Comparison of ENCODE assay signal across 25 mouse cellular contexts in genomic region chr16:65820803-65821202, GRCm38 (mm10). TPM values are rescaled to one million over a fixed set of nuclear protein-coding genes. Genes with fewer than 3 reads are reported as not detected.
A peak's percentile ranks its signal among the peaks of the same experiment; 100 is the strongest.
DNase-seq lines count a peak whose midpoint lies in the region; ATAC-seq and TF ChIP-seq lines count a peak whose summit lies in the region.
"Had no signal": no experiment of that assay in that cellular context is flagged by ENCODE, and none has a peak within 500 bp of the region (broad histone marks: within the 10 kb centered on the region; RNA-seq: fewer than 3 reads in every experiment).

No protein-coding gene starts in this region.

- H3K9ac ChIP-seq in lung, embryonic 14.5 days, result no peak overlapping the region
- H3K9ac ChIP-seq in kidney, embryonic 16.5 days (replicated peaks; ENCODE audit: low read length), result no peak overlapping the region
- H3K9ac ChIP-seq: forebrain, embryonic 13.5 days; forebrain, postnatal 0 days; heart, embryonic 15.5 days; hindbrain, embryonic 13.5 days had no signal

- H3K27me3 ChIP-seq in lung, embryonic 14.5 days (ENCODE audit: insufficient read depth, low read length), result peaks cover 4% of the 10 kb centered on the region
- H3K27me3 ChIP-seq in C2C12 (ENCODE audit: control insufficient read depth, insufficient read depth, insufficient read length), result no peaks in the 10 kb centered on the region
- peaks cover 6% of the 10 kb centered on the region for H3K27me3 ChIP-seq in kidney, embryonic 16.5 days (ENCODE audit: insufficient read depth, low read length)

- no peak for TF ChIP-seq CTCF in lung, embryonic 14.5 days (IDR thresholded peaks at IDR 0.05; ENCODE audit: low read depth)
- no peak for TF ChIP-seq CTCF in lung, adult 2 months (IDR thresholded peaks at IDR 0.05; ENCODE audit: insufficient read depth, low read length)
- no peak for TF ChIP-seq CTCF in C2C12 (IDR thresholded peaks at IDR 0.05; ENCODE audit: control insufficient read depth, insufficient read depth, insufficient read length)
- no peak for TF ChIP-seq CTCF in embryonic fibroblast, embryonic 13.5 days (IDR thresholded peaks at IDR 0.05; ENCODE audit: borderline replicate concordance, insufficient read depth, low read length)

- H3ac ChIP-seq in C2C12 (ENCODE audit: control insufficient read depth, insufficient read length, low read depth), result no peak overlapping the region

- no peaks in the 10 kb centered on the region for H3K79me2 ChIP-seq in C2C12 (ENCODE audit: control insufficient read depth, insufficient read depth)

- no peak overlapping the region for H3K4me2 ChIP-seq in lung, embryonic 14.5 days
- no peak overlapping the region for H3K4me2 ChIP-seq in kidney, embryonic 16.5 days (replicated peaks; ENCODE audit: low read depth, low read length)
- H3K4me2 ChIP-seq: forebrain, embryonic 13.5 days; heart, embryonic 11.5 days; heart, embryonic 15.5 days; hindbrain, embryonic 13.5 days had no signal

- H3K27ac ChIP-seq in lung, embryonic 14.5 days (ENCODE audit: low read depth), result no peak overlapping the region
- peak overlapping the region; percentile 96 for H3K27ac ChIP-seq in embryonic fibroblast, embryonic 13.5 days (ENCODE audit: insufficient read depth, low read length)
- H3K27ac ChIP-seq in kidney, embryonic 16.5 days (ENCODE audit: low read length), result no peak overlapping the region
- H3K27ac ChIP-seq: forebrain, embryonic 13.5 days; heart, adult 2 months; heart, embryonic 15.5 days; hindbrain, embryonic 13.5 days; hindbrain, postnatal 0 days had no signal

- ATAC-seq in lung, embryonic 14.5 days (ENCODE audit: insufficient read depth), result no peak
- ATAC-seq in erythroid progenitor cell, adult 5-6 weeks (replicated peaks; ENCODE audit: low FRiP score, poor library complexity, severe bottlenecking), result no peak
- no peak for ATAC-seq in kidney, embryonic 16.5 days (ENCODE audit: low FRiP score, low TSS enrichment)
- ATAC-seq: forebrain, embryonic 13.5 days; forebrain, postnatal 0 days; hindbrain, postnatal 0 days had no signal

- WGBS in lung, embryonic 14.5 days, result 38% methylated on average over 2 of the region's 2 CpGs
- 59% methylated on average over 2 of the region's 2 CpGs for WGBS in lung, adult 2 months
- 55% methylated on average over 2 of the region's 2 CpGs for WGBS in kidney, embryonic 16.5 days

- H3K4me3 ChIP-seq in lung, embryonic 14.5 days (ENCODE audit: low read depth, low read length), result no peak overlapping the region
- H3K4me3 ChIP-seq in lung, adult 2 months (replicated peaks; ENCODE audit: extremely low read depth, low read depth, low read length), result no peak overlapping the region
- no peak overlapping the region for H3K4me3 ChIP-seq in C2C12 (ENCODE audit: insufficient read depth, poor library complexity, severe bottlenecking)
- H3K4me3 ChIP-seq in embryonic fibroblast, embryonic 13.5 days (ENCODE audit: insufficient read depth, low read length), result no peak overlapping the region
- no peak overlapping the region for H3K4me3 ChIP-seq in kidney, embryonic 16.5 days (ENCODE audit: low read length)
- H3K4me3 ChIP-seq: forebrain, embryonic 13.5 days; heart, adult 2 months; heart, embryonic 15.5 days; hindbrain, embryonic 13.5 days had no signal

- DNase-seq in lung, embryonic 14.5 days, result peak; percentile 46
- no peak for DNase-seq in lung, adult 2 months
- DNase-seq in 3T3-L1 (ENCODE audit: low read depth, low spot score), result peak; percentile 49
- DNase-seq in kidney, adult 9 months, result no peak
- DNase-seq: adrenal gland, adult 2 months; adrenal gland, postnatal 25 days; B cell, adult 2 months; cerebellum, adult 18-20 months; cerebellum, adult 9-11 months; cerebellum, postnatal 36 days; forebrain, postnatal 0 days; gastrocnemius, postnatal 10 days; heart, adult 2 months; heart, postnatal 14 days had no signal

- no peak for TF ChIP-seq POLR2A in lung, adult 2 months (IDR thresholded peaks at IDR 0.05; ENCODE audit: borderline replicate concordance, extremely low read depth, low read depth, low read length)
- TF ChIP-seq POLR2A in embryonic fibroblast, embryonic 13.5 days (IDR thresholded peaks at IDR 0.05; ENCODE audit: low read depth, low read length), result no peak

- H3K4me1 ChIP-seq in lung, embryonic 14.5 days (ENCODE audit: insufficient read depth), result 0 out of 2 replicates have a peak, but pooled peaks cover 3% of the 10 kb centered on the region
- H3K4me1 ChIP-seq in lung, adult 2 months (ENCODE audit: control insufficient read depth, insufficient read depth, low read length), result no peaks in the 10 kb centered on the region
- peaks cover 18% of the 10 kb centered on the region for H3K4me1 ChIP-seq in embryonic fibroblast, embryonic 13.5 days (ENCODE audit: control insufficient read depth, insufficient read depth, low read length)
- H3K4me1 ChIP-seq in kidney, embryonic 16.5 days (ENCODE audit: insufficient read depth, low read length), result 0 out of 2 replicates have a peak, but pooled peaks cover under 1% of the 10 kb centered on the region
- H3K4me1 ChIP-seq: heart, embryonic 15.5 days had no signal

- no peaks in the 10 kb centered on the region for H3K9me3 ChIP-seq in lung, embryonic 14.5 days (ENCODE audit: low read depth, low read length)
- no peaks in the 10 kb centered on the region for H3K9me3 ChIP-seq in kidney, embryonic 16.5 days (ENCODE audit: low read length)
- H3K9me3 ChIP-seq: forebrain, embryonic 13.5 days; heart, embryonic 15.5 days; hindbrain, embryonic 13.5 days had no signal

- no peaks in the 10 kb centered on the region for H3K36me3 ChIP-seq in lung, embryonic 14.5 days (ENCODE audit: insufficient read depth)
- no peaks in the 10 kb centered on the region for H3K36me3 ChIP-seq in C2C12 (ENCODE audit: control insufficient read depth, insufficient read depth)
- no peaks in the 10 kb centered on the region for H3K36me3 ChIP-seq in kidney, embryonic 16.5 days (ENCODE audit: insufficient read depth, low read length)
- H3K36me3 ChIP-seq: heart, embryonic 15.5 days; hindbrain, embryonic 13.5 days had no signal

- no peaks in the 10 kb centered on the region for H3K79me3 ChIP-seq in C2C12 (ENCODE audit: low read depth)

TF ChIP-seq in C2C12, 6 proteins besides CTCF, POLR2A, EP300 and RAD21:
- TF ChIP-seq FOSL1 (IDR thresholded peaks at IDR 0.05; ENCODE audit: insufficient read depth, low read length, poor library complexity, severe bottlenecking), result no peak
- no peak for TF ChIP-seq MYOG (IDR thresholded peaks at IDR 0.05; ENCODE audit: control insufficient read depth, extremely low read depth, insufficient read length)
- TF ChIP-seq MAX (IDR thresholded peaks at IDR 0.05), result no peak
- peak; percentile 33 for TF ChIP-seq MYOD1 (IDR thresholded peaks at IDR 0.05; ENCODE audit: control insufficient read depth, insufficient read length, low read depth)
- no peak for TF ChIP-seq USF1 (IDR thresholded peaks at IDR 0.05; ENCODE audit: low read depth)

RNA-seq across cellular contexts. Expression of gene Vgll3, which starts 5.7 kb away (rescaled TPM):
- polyA plus RNA-seq in lung, embryonic 14.5 days (2014; fragmentation: Nextera tagmentation; extraction: Ambion mirVana), result 1.8 and 1.9 TPM in 2 replicates
- 16.5 and 17.8 TPM in 2 replicates for polyA plus RNA-seq in lung, adult 2 months (2012; rRNA removed)
- polyA plus RNA-seq in C2C12 (2012; fragmentation: generic; extraction: Trizol), result 9.9 TPM
- polyA plus RNA-seq in embryonic fibroblast, embryonic 13.5 days (2011; ENCODE audit: insufficient read length, low read depth, missing spikeins), result 131 and 152 TPM in 2 replicates
- not detected in 2 replicates for total RNA-seq in erythroid progenitor cell, adult 5-6 weeks (2015; ENCODE audit: low replicate concordance)
- not detected in 2 replicates for total RNA-seq in erythroid progenitor cell, adult 5-6 weeks (2017; ENCODE audit: low replicate concordance)
- 2.6 and 3.0 TPM in 2 replicates for polyA plus RNA-seq in kidney, embryonic 16.5 days (2015; fragmentation: Nextera tagmentation; extraction: Ambion mirVana)
- total RNA-seq: hematopoietic stem cell, adult 5-6 weeks; MEL had no signal

Comparison
In these comparisons a context has a peak if more than half of its experiments do, and no peak if none do; other contexts are left out.
1. DNase-seq: peak in lung, embryonic 14.5 days (single experiment) and 3T3-L1 (single experiment); none in lung, adult 2 months (single experiment) and kidney, adult 9 months (single experiment).